Mouse (Mus musculus): ENCODE data around the gene Nek9. TPM values are rescaled to one million over a fixed set of nuclear protein-coding genes. Genes with fewer than 3 reads are reported as not detected.
A peak's percentile ranks its signal among the peaks of the same experiment; 100 is the strongest.

Nek9 gene
- polyA plus RNA-seq, 1 experiment from 2014 or later: 12.8 TPM

- ATAC-seq (ENCODE audit: low FRiP score): 0 out of 2 replicates have a peak, but pooled peaks have one; percentile 6
- H3K36me3 ChIP-seq: peaks cover 16% of the 10 kb centered on the region
- peak overlapping the region; percentile 52 for H3K4me3 ChIP-seq
- H3K27ac ChIP-seq: peak overlapping the region; percentile 85
- H3K9me3 ChIP-seq: no peaks in the 10 kb centered on the region
- WGBS: 64% methylated on average over 3 of the region's 3 CpGs
- H3K9ac ChIP-seq: peak overlapping the region; percentile 77
- peaks cover 2% of the 10 kb centered on the region; the same call in 1 of the 2 replicates for H3K4me1 ChIP-seq (replicated peaks)
- no peaks in the 10 kb centered on the region for H3K27me3 ChIP-seq
- H3K4me2 ChIP-seq: peak overlapping the region; percentile 55
Observed at GRCm38 (mm10) chr12:85269821-85270220, 69.3 kb downstream of the Nek9 start.

- Histone ChIP-seq H3K36me3 (peaks cover 12% of the 10 kb centered on the region), H3K4me2 (no peak overlapping the region), H3K27ac (no peak overlapping the region), H3K27me3 (no peaks in the 10 kb centered on the region), H3K4me3 (no peak overlapping the region), H3K4me1 (replicated peaks) (peaks cover 11% of the 10 kb centered on the region; the same call in 1 of the 2 replicates), H3K9ac (no peak overlapping the region), H3K9me3 (no peaks in the 10 kb centered on the region)
- no peak for ATAC-seq (ENCODE audit: low FRiP score)
- WGBS: 89% methylated on average over 3 of the region's 3 CpGs
Observed at GRCm38 (mm10) chr12:85266248-85266647, 72.9 kb downstream of the Nek9 start.

GRCm38 (mm10) chr12:85264940-85265339, 74.2 kb downstream of the Nek9 start:
- 70% methylated on average over 7 of the region's 7 CpGs for WGBS
- Histone ChIP-seq H3K27me3 (no peaks in the 10 kb centered on the region), H3K36me3 (peaks cover 20% of the 10 kb centered on the region), H3K4me1 (replicated peaks) (peaks cover 10% of the 10 kb centered on the region; the same call in 1 of the 2 replicates), H3K9ac (no peak overlapping the region), H3K27ac (no peak overlapping the region), H3K4me2 (no peak overlapping the region), H3K4me3 (no peak overlapping the region), H3K9me3 (no peaks in the 10 kb centered on the region)
- no peak for ATAC-seq (ENCODE audit: low FRiP score)

GRCm38 (mm10) chr12:85264531-85264930, 74.6 kb downstream of the Nek9 start:
- WGBS: 76% methylated on average over 8 of the region's 8 CpGs
- no peak for ATAC-seq (ENCODE audit: low FRiP score)
- no peak overlapping the region for H3K4me2 ChIP-seq
- no peaks in the 10 kb centered on the region for H3K27me3 ChIP-seq
- no peak overlapping the region for H3K27ac ChIP-seq
- H3K4me1 ChIP-seq (replicated peaks): peaks cover 8% of the 10 kb centered on the region; the same call in 1 of the 2 replicates
- H3K36me3 ChIP-seq: peaks cover 20% of the 10 kb centered on the region
- H3K9ac ChIP-seq: no peak overlapping the region
- H3K9me3 ChIP-seq: no peaks in the 10 kb centered on the region
- no peak overlapping the region for H3K4me3 ChIP-seq

- ATAC-seq (ENCODE audit: low FRiP score): no peak
- Histone ChIP-seq H3K9ac (no peak overlapping the region), H3K4me1 (replicated peaks) (peaks cover 8% of the 10 kb centered on the region; the same call in 1 of the 2 replicates), H3K27me3 (no peaks in the 10 kb centered on the region), H3K4me2 (no peak overlapping the region), H3K9me3 (no peaks in the 10 kb centered on the region), H3K36me3 (peaks cover 24% of the 10 kb centered on the region), H3K4me3 (no peak overlapping the region), H3K27ac (no peak overlapping the region)
- 87% methylated on average over 5 of the region's 5 CpGs for WGBS
Observed at GRCm38 (mm10) chr12:85263190-85263589, 76.0 kb downstream of the Nek9 start.

GRCm38 (mm10) chr12:85262489-85262888, 76.7 kb downstream of the Nek9 start:
- WGBS: 53% methylated on average over 10 of the region's 10 CpGs
- Histone ChIP-seq H3K9ac (no peak overlapping the region), H3K27ac (peak overlapping the region; percentile 56; the same call in 1 of the 2 replicates), H3K4me2 (no peak overlapping the region), H3K27me3 (no peaks in the 10 kb centered on the region), H3K9me3 (no peaks in the 10 kb centered on the region), H3K4me3 (no peak overlapping the region), H3K4me1 (replicated peaks) (peaks cover 8% of the 10 kb centered on the region; the same call in 1 of the 2 replicates), H3K36me3 (peaks cover 22% of the 10 kb centered on the region)
- ATAC-seq (ENCODE audit: low FRiP score): no peak

GRCm38 (mm10) chr12:85257008-85257639, 82.0 kb downstream of the Nek9 start:
- H3K4me3 ChIP-seq: no peak overlapping the region
- H3K27ac ChIP-seq: no peak overlapping the region
- 86% methylated on average over 7 of the region's 7 CpGs for WGBS
- no peak overlapping the region for H3K9ac ChIP-seq
- ATAC-seq (ENCODE audit: low FRiP score): no peak
- no peaks in the 10 kb centered on the region for H3K27me3 ChIP-seq
- H3K36me3 ChIP-seq: peaks cover 14% of the 10 kb centered on the region; the same call in 1 of the 2 replicates
- no peak overlapping the region for H3K4me2 ChIP-seq
- no peaks in the 10 kb centered on the region for H3K4me1 ChIP-seq (replicated peaks)
- H3K9me3 ChIP-seq: no peaks in the 10 kb centered on the region

GRCm38 (mm10) chr12:85256074-85256751, 82.9 kb downstream of the Nek9 start:
- ATAC-seq (ENCODE audit: low FRiP score): no peak
- H3K4me3 ChIP-seq: no peak overlapping the region
- H3K36me3 ChIP-seq: peaks cover 14% of the 10 kb centered on the region; the same call in 1 of the 2 replicates
- H3K9ac ChIP-seq: no peak overlapping the region
- no peak overlapping the region for H3K27ac ChIP-seq
- H3K4me2 ChIP-seq: no peak overlapping the region
- no peaks in the 10 kb centered on the region for H3K4me1 ChIP-seq (replicated peaks)
- H3K27me3 ChIP-seq: no peaks in the 10 kb centered on the region
- 80% methylated on average over 7 of the region's 7 CpGs for WGBS
- H3K9me3 ChIP-seq: no peaks in the 10 kb centered on the region

- Histone ChIP-seq H3K4me2 (no peak overlapping the region), H3K9me3 (0 out of 2 replicates have a peak, but pooled peaks cover 4% of the 10 kb centered on the region), H3K4me3 (no peak overlapping the region), H3K9ac (no peak overlapping the region), H3K27me3 (no peaks in the 10 kb centered on the region), H3K4me1 (replicated peaks) (no peaks in the 10 kb centered on the region), H3K36me3 (peaks cover 13% of the 10 kb centered on the region), H3K27ac (no peak overlapping the region)
- WGBS: 87% methylated on average over 3 of the region's 3 CpGs
- no peak for ATAC-seq (ENCODE audit: low FRiP score)
Observed at GRCm38 (mm10) chr12:85252083-85252482, 87.1 kb downstream of the Nek9 start.

Other genes with a start within 250 kb of the Nek9 start
- gene Prox2, start 228.6 kb downstream of the Nek9 start, polyA plus RNA-seq (2015; fragmentation: Nextera tagmentation; extraction: Ambion mirVana): 2.0 and 2.2 TPM in 2 replicates
- 103 and 107 TPM in 2 replicates for gene Dlst, start 228.5 kb downstream of the Nek9 start, polyA plus RNA-seq (2015; fragmentation: Nextera tagmentation; extraction: Ambion mirVana)
- 23.3 and 24.1 TPM in 2 replicates for gene Rps6kl1, start 188.1 kb downstream of the Nek9 start, polyA plus RNA-seq (2015; fragmentation: Nextera tagmentation; extraction: Ambion mirVana)
- gene Pgf, start 161.6 kb downstream of the Nek9 start, polyA plus RNA-seq (2015; fragmentation: Nextera tagmentation; extraction: Ambion mirVana): 7.5 and 9.4 TPM in 2 replicates
- gene Eif2b2, start 119.9 kb downstream of the Nek9 start, polyA plus RNA-seq (2015; fragmentation: Nextera tagmentation; extraction: Ambion mirVana): 84.4 and 84.5 TPM in 2 replicates
- 9.2 and 9.8 TPM in 2 replicates for gene Mlh3, start 68.8 kb downstream of the Nek9 start, polyA plus RNA-seq (2015; fragmentation: Nextera tagmentation; extraction: Ambion mirVana)
- 65.8 and 72.4 TPM in 2 replicates for gene Acyp1, start 50.9 kb downstream of the Nek9 start, polyA plus RNA-seq (2015; fragmentation: Nextera tagmentation; extraction: Ambion mirVana)
- 1.2 and 1.5 TPM in 2 replicates for gene Zc2hc1c, start 50.8 kb downstream of the Nek9 start, polyA plus RNA-seq (2015; fragmentation: Nextera tagmentation; extraction: Ambion mirVana)
- gene Tmed10, start 35.5 kb upstream of the Nek9 start, polyA plus RNA-seq (2015; fragmentation: Nextera tagmentation; extraction: Ambion mirVana): 198 TPM in 2 replicates
- gene Fos, start 134.5 kb upstream of the Nek9 start, polyA plus RNA-seq (2015; fragmentation: Nextera tagmentation; extraction: Ambion mirVana): 1.9 and 2.5 TPM in 2 replicates